ENCODE assay signal across 26 mouse cellular contexts in the genomic region with DNA sequence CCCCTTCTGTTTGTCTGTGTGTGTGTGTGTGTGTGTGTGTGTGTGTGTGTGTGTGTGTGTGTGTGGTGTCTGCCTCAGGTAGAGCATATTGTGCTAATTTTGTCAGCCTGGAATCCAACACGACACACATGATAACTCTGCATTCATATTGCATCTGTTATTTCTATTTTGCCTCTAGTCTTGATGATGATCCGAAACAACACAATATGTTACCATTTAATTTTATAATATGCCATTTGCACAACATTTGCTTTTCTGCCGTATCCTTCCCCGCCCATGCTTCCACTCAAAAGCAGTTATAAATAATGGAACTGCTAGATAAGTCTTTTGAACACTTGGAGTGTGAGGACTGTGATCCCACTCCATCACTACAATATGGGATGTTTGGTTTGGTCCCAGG.
DNase-seq lines count a peak whose midpoint lies in the region; ATAC-seq and TF ChIP-seq lines count a peak whose summit lies in the region.
"Had no signal": no experiment of that assay in that cellular context is flagged by ENCODE, and none has a peak within 500 bp of the region (broad histone marks: within the 10 kb centered on the region; RNA-seq: fewer than 3 reads in every experiment).

No protein-coding gene starts in this region.

- 81% methylated on average over 4 of the region's 4 CpGs for WGBS in forebrain, embryonic 14.5 days
- WGBS in forebrain, embryonic 15.5 days: 65% methylated on average over 4 of the region's 4 CpGs
- WGBS in midbrain, embryonic 10.5 days: 97% methylated on average over 4 of the region's 4 CpGs
- 95% methylated on average over 4 of the region's 4 CpGs for WGBS in kidney, embryonic 14.5 days

- ATAC-seq in forebrain, embryonic 14.5 days: no peak
- no peak for ATAC-seq in forebrain, embryonic 15.5 days (replicated peaks)
- no peak for ATAC-seq in kidney, embryonic 14.5 days (ENCODE audit: low FRiP score, low TSS enrichment)
- ATAC-seq: hindbrain, embryonic 16.5 days; midbrain, embryonic 13.5 days had no signal

- no peak overlapping the region for H3K4me3 ChIP-seq in forebrain, embryonic 14.5 days (ENCODE audit: low read depth, low read length)
- H3K4me3 ChIP-seq in forebrain, embryonic 15.5 days: no peak overlapping the region
- no peak overlapping the region for H3K4me3 ChIP-seq in layer of hippocampus, adult 2 months
- no peak overlapping the region for H3K4me3 ChIP-seq in midbrain, embryonic 10.5 days
- no peak overlapping the region for H3K4me3 ChIP-seq in kidney, embryonic 14.5 days (ENCODE audit: low read length)
- H3K4me3 ChIP-seq: embryonic facial prominence, embryonic 13.5 days; left cerebral cortex, adult 2 months; limb, embryonic 13.5 days; lung, embryonic 15.5 days; megakaryocyte, embryonic 14.5 days; midbrain, embryonic 13.5 days had no signal

- no peaks in the 10 kb centered on the region for H3K36me3 ChIP-seq in forebrain, embryonic 14.5 days (ENCODE audit: control insufficient read depth, insufficient read depth, low read length)
- no peaks in the 10 kb centered on the region for H3K36me3 ChIP-seq in forebrain, embryonic 15.5 days
- no peaks in the 10 kb centered on the region for H3K36me3 ChIP-seq in midbrain, embryonic 10.5 days
- H3K36me3 ChIP-seq in kidney, embryonic 14.5 days (ENCODE audit: control insufficient read depth, insufficient read depth, low read length): no peaks in the 10 kb centered on the region
- H3K36me3 ChIP-seq: embryonic facial prominence, embryonic 13.5 days; G1E; limb, embryonic 13.5 days; lung, embryonic 15.5 days; midbrain, embryonic 13.5 days had no signal

- no peaks in the 10 kb centered on the region for H3K9me3 ChIP-seq in forebrain, embryonic 14.5 days (replicated peaks; ENCODE audit: control insufficient read depth, low read length)
- H3K9me3 ChIP-seq in forebrain, embryonic 15.5 days: no peaks in the 10 kb centered on the region
- H3K9me3 ChIP-seq in midbrain, embryonic 10.5 days (replicated peaks): no peaks in the 10 kb centered on the region
- no peaks in the 10 kb centered on the region for H3K9me3 ChIP-seq in kidney, embryonic 14.5 days (ENCODE audit: control insufficient read depth, low read length)
- H3K9me3 ChIP-seq: embryonic facial prominence, embryonic 13.5 days; G1E; limb, embryonic 13.5 days; lung, embryonic 15.5 days; midbrain, embryonic 13.5 days had no signal

- no peaks in the 10 kb centered on the region for H3K27me3 ChIP-seq in forebrain, embryonic 14.5 days (replicated peaks; ENCODE audit: control insufficient read depth, insufficient read depth, low read length)
- H3K27me3 ChIP-seq in forebrain, embryonic 15.5 days: no peaks in the 10 kb centered on the region
- no peaks in the 10 kb centered on the region for H3K27me3 ChIP-seq in midbrain, embryonic 10.5 days (ENCODE audit: low read depth, poor library complexity, severe bottlenecking)
- no peaks in the 10 kb centered on the region for H3K27me3 ChIP-seq in kidney, embryonic 14.5 days (ENCODE audit: control insufficient read depth, insufficient read depth, low read length)
- H3K27me3 ChIP-seq: embryonic facial prominence, embryonic 13.5 days; limb, embryonic 13.5 days; lung, embryonic 15.5 days; megakaryocyte, embryonic 14.5 days; midbrain, embryonic 13.5 days had no signal

- no peak for TF ChIP-seq CTCF in layer of hippocampus, adult 2 months (conservative IDR thresholded peaks at IDR 0.05)

- no peak overlapping the region for H3K4me2 ChIP-seq in forebrain, embryonic 14.5 days (ENCODE audit: low read length)
- H3K4me2 ChIP-seq in forebrain, embryonic 15.5 days (replicated peaks): no peak overlapping the region
- H3K4me2 ChIP-seq in kidney, embryonic 14.5 days (replicated peaks; ENCODE audit: low read depth, low read length): no peak overlapping the region
- H3K4me2 ChIP-seq: embryonic facial prominence, embryonic 13.5 days; limb, embryonic 13.5 days; liver, embryonic 11.5 days; lung, embryonic 15.5 days; midbrain, embryonic 13.5 days had no signal

- no peak overlapping the region for H3K9ac ChIP-seq in forebrain, embryonic 14.5 days (ENCODE audit: low read length)
- H3K9ac ChIP-seq in forebrain, embryonic 15.5 days (replicated peaks): no peak overlapping the region
- H3K9ac ChIP-seq in kidney, embryonic 14.5 days (ENCODE audit: low read depth, low read length): no peak overlapping the region
- H3K9ac ChIP-seq: embryonic facial prominence, embryonic 13.5 days; limb, embryonic 13.5 days; lung, embryonic 15.5 days; midbrain, embryonic 13.5 days had no signal

- peak; percentile 34 for DNase-seq in forebrain, embryonic 14.5 days (ENCODE audit: low spot score)
- DNase-seq in brain, adult 2 months (ENCODE audit: low read depth, low spot score): peak; percentile 29
- DNase-seq in layer of hippocampus, adult 2 months (ENCODE audit: low spot score in 2 of 2): peak; percentile 25 to 52
- DNase-seq in layer of hippocampus, postnatal 36 days: peak; percentile 4 to 15
- no peak for DNase-seq in midbrain, embryonic 10.5 days (ENCODE audit: low spot score)
- DNase-seq: adrenal gland, adult 8-10 months; cerebellum, adult 18-20 months; cerebellum, postnatal 10 days; gastrocnemius, postnatal 14 days; heart, postnatal 14 days; kidney, adult 18-20 months; kidney, postnatal 36 days; lung, postnatal 36 days; retina, postnatal 1 day; right cerebral cortex, postnatal 14 days had no signal

- H3K4me1 ChIP-seq in forebrain, embryonic 14.5 days (ENCODE audit: control insufficient read depth, insufficient read depth, low read length): no peaks in the 10 kb centered on the region
- H3K4me1 ChIP-seq in forebrain, embryonic 15.5 days: no peaks in the 10 kb centered on the region
- H3K4me1 ChIP-seq in midbrain, embryonic 10.5 days: no peaks in the 10 kb centered on the region
- H3K4me1 ChIP-seq in kidney, embryonic 14.5 days (ENCODE audit: control insufficient read depth, insufficient read depth, low read length): no peaks in the 10 kb centered on the region
- H3K4me1 ChIP-seq: embryonic facial prominence, embryonic 13.5 days; limb, embryonic 13.5 days; lung, embryonic 15.5 days; megakaryocyte, embryonic 14.5 days; midbrain, embryonic 13.5 days had no signal

- H3K27ac ChIP-seq in forebrain, embryonic 14.5 days (ENCODE audit: low read depth, low read length): no peak overlapping the region
- no peak overlapping the region for H3K27ac ChIP-seq in forebrain, embryonic 15.5 days (replicated peaks)
- H3K27ac ChIP-seq in layer of hippocampus, adult 2 months: no peak overlapping the region
- no peak overlapping the region for H3K27ac ChIP-seq in midbrain, embryonic 10.5 days (replicated peaks)
- no peak overlapping the region for H3K27ac ChIP-seq in kidney, embryonic 14.5 days (ENCODE audit: low read depth, low read length)
- H3K27ac ChIP-seq: embryonic facial prominence, embryonic 13.5 days; left cerebral cortex, adult 2 months; limb, embryonic 13.5 days; lung, embryonic 15.5 days; midbrain, embryonic 13.5 days had no signal
